Mouse (Mus musculus): ENCODE data around the gene 1700029F12Rik. TPM values are rescaled to one million over a fixed set of nuclear protein-coding genes. Genes with fewer than 3 reads are reported as not detected.
A peak's percentile ranks its signal among the peaks of the same experiment; 100 is the strongest.

1700029F12Rik gene
- polyA plus RNA-seq, 1 experiment from 2014 or later = not detected

GRCm38 (mm10) chr13:97053844-97054243 is 19.7 kb upstream of the 1700029F12Rik start:
- Histone ChIP-seq H3K4me1 (ENCODE audit: control insufficient read depth, insufficient read depth, low read depth, low read length) (no peaks in the 10 kb centered on the region; the same call in 1 of the 2 replicates), H3K27ac (ENCODE audit: low read depth, low read length) (no peak overlapping the region), H3K27me3 (replicated peaks; ENCODE audit: control insufficient read depth, insufficient read depth, low read length) (no peaks in the 10 kb centered on the region), H3K9me3 (ENCODE audit: control insufficient read depth, low read length) (no peaks in the 10 kb centered on the region), H3K4me3 (ENCODE audit: low read length) (no peak overlapping the region), H3K36me3 (ENCODE audit: control insufficient read depth, insufficient read depth, low read length) (no peaks in the 10 kb centered on the region), H3K9ac (ENCODE audit: low read depth, low read length) (no peak overlapping the region), H3K4me2 (ENCODE audit: low read length) (no peak overlapping the region)
- peak; percentile 58; the same call in 1 of the 2 replicates for ATAC-seq
- 67% methylated on average over 8 of the region's 8 CpGs for WGBS

DNA sequence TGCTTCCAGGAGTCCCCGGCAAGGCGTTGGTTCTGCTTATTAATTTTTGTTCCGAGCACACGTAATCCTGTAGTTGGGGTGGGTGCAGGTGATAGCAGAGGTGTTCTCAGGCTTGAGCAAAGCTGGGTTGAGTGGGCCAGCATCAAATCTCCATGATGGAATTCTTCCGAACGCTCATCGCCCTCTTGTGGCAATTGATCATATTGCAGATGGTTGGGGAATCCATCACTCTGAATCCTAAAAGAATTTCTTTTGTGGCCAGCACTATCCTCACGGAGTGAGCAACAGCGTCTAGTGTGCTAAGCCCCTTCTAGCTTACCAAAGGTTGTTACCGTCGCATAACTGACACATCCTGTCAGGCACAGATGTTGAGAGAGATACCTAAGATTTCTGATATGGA is 18.5 kb upstream of the 1700029F12Rik start:
- Histone ChIP-seq H3K27me3 (replicated peaks; ENCODE audit: control insufficient read depth, insufficient read depth, low read length) (no peaks in the 10 kb centered on the region), H3K4me2 (ENCODE audit: low read length) (no peak overlapping the region), H3K9me3 (ENCODE audit: control insufficient read depth, low read length) (no peaks in the 10 kb centered on the region), H3K27ac (ENCODE audit: low read depth, low read length) (no peak overlapping the region), H3K4me1 (ENCODE audit: control insufficient read depth, insufficient read depth, low read depth, low read length) (no peaks in the 10 kb centered on the region; the same call in 1 of the 2 replicates), H3K4me3 (ENCODE audit: low read length) (no peak overlapping the region), H3K9ac (ENCODE audit: low read depth, low read length) (no peak overlapping the region), H3K36me3 (ENCODE audit: control insufficient read depth, insufficient read depth, low read length) (no peaks in the 10 kb centered on the region)
- WGBS = 15% methylated on average over 11 of the region's 11 CpGs
- ATAC-seq = peak; percentile 74

DNA sequence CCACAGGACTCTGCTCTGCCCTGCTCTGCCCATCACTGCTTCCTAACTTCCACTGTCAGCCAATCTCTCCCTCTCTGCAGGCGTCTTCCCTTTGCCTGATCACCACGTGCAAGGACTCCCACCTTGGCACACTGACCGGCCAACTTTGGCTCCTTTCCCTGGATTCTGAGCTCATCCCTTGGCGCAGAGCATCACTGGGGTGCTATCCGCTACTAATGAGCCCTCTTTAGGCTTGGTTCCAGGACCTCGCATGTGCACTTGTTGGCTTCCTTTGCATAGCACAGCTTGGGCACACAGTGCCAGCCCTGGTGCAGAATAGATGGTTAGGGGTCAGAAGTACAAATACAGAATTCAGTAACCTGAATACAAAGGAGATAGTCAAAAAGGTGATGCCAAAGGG is 17.0 kb upstream of the 1700029F12Rik start:
- Histone ChIP-seq H3K36me3 (ENCODE audit: control insufficient read depth, insufficient read depth, low read length) (no peaks in the 10 kb centered on the region), H3K4me3 (ENCODE audit: low read length) (no peak overlapping the region), H3K27ac (ENCODE audit: low read depth, low read length) (no peak overlapping the region), H3K27me3 (replicated peaks; ENCODE audit: control insufficient read depth, insufficient read depth, low read length) (no peaks in the 10 kb centered on the region), H3K4me2 (ENCODE audit: low read length) (no peak overlapping the region), H3K9me3 (ENCODE audit: control insufficient read depth, low read length) (no peaks in the 10 kb centered on the region), H3K4me1 (ENCODE audit: control insufficient read depth, insufficient read depth, low read depth, low read length) (no peaks in the 10 kb centered on the region; the same call in 1 of the 2 replicates), H3K9ac (ENCODE audit: low read depth, low read length) (no peak overlapping the region)
- peak; percentile 78 for ATAC-seq
- 50% methylated on average over 6 of the region's 6 CpGs for WGBS

- Histone ChIP-seq H3K9me3 (ENCODE audit: control insufficient read depth, low read length) (no peaks in the 10 kb centered on the region), H3K4me1 (ENCODE audit: control insufficient read depth, insufficient read depth, low read depth, low read length) (no peaks in the 10 kb centered on the region), H3K27me3 (replicated peaks; ENCODE audit: control insufficient read depth, insufficient read depth, low read length) (no peaks in the 10 kb centered on the region), H3K36me3 (ENCODE audit: control insufficient read depth, insufficient read depth, low read length) (no peaks in the 10 kb centered on the region), H3K4me3 (ENCODE audit: low read length) (no peak overlapping the region), H3K4me2 (ENCODE audit: low read length) (no peak overlapping the region), H3K9ac (ENCODE audit: low read depth, low read length) (no peak overlapping the region), H3K27ac (ENCODE audit: low read depth, low read length) (no peak overlapping the region)
- WGBS = 93% methylated on average over 13 of the region's 13 CpGs
- ATAC-seq = no peak
These were observed 4.1 kb downstream of the 1700029F12Rik start for GRCm38 (mm10) chr13:97030075-97030474.

DNA sequence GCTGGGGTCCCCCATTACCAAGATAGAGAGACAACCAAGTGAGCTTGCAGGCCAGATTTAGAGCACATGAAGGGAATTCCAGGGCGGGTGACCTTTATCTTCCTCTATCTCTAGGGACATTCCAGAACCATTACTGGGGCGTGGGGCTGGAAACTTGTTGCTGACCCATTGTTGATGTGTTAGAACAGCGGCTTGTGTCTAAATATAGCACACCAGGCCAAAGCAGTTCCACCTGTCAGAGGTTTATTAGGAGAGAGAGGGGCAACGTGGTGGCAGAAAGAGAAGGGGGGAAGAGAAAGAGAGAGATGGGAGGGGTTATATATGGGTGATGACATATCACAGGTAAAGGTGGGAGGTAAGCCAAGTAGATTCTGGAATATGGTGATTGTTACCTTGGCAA is 12.3 kb downstream of the 1700029F12Rik start:
- no peaks in the 10 kb centered on the region for H3K27me3 ChIP-seq (replicated peaks; ENCODE audit: control insufficient read depth, insufficient read depth, low read length)
- H3K36me3 ChIP-seq (ENCODE audit: control insufficient read depth, insufficient read depth, low read length) = no peaks in the 10 kb centered on the region
- H3K27ac ChIP-seq (ENCODE audit: low read depth, low read length) = no peak overlapping the region
- 66% methylated on average over 4 of the region's 4 CpGs for WGBS
- H3K9me3 ChIP-seq (ENCODE audit: control insufficient read depth, low read length) = no peaks in the 10 kb centered on the region
- no peak overlapping the region for H3K4me3 ChIP-seq (ENCODE audit: low read length)
- H3K4me2 ChIP-seq (ENCODE audit: low read length) = no peak overlapping the region
- ATAC-seq = no peak
- no peaks in the 10 kb centered on the region for H3K4me1 ChIP-seq (ENCODE audit: control insufficient read depth, insufficient read depth, low read depth, low read length)
- no peak overlapping the region for H3K9ac ChIP-seq (ENCODE audit: low read depth, low read length)

DNA sequence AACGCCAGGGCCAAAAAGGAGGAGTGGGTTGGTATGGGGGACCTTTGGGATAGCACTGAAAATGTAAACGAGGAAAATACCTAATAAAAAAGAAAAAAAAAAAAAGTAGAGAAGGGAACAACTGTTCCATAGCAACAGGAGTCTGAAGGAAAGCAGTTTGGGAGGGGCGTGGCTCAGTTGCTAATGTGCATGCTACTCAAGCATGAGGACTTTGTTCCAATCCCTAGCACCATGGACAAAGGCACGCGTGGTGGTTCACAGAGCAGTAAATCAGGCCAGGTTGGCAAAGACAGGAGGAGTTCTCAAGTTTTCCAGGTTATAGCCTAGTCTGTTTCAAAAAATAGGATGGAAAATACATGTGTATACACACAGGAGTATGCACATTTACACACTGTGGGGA is 14.0 kb downstream of the 1700029F12Rik start:
- 54% methylated on average over 5 of the region's 5 CpGs for WGBS
- Histone ChIP-seq H3K4me2 (ENCODE audit: low read length) (no peak overlapping the region), H3K27ac (ENCODE audit: low read depth, low read length) (no peak overlapping the region), H3K9ac (ENCODE audit: low read depth, low read length) (no peak overlapping the region), H3K9me3 (ENCODE audit: control insufficient read depth, low read length) (no peaks in the 10 kb centered on the region), H3K36me3 (ENCODE audit: control insufficient read depth, insufficient read depth, low read length) (no peaks in the 10 kb centered on the region), H3K4me1 (ENCODE audit: control insufficient read depth, insufficient read depth, low read depth, low read length) (no peaks in the 10 kb centered on the region), H3K27me3 (replicated peaks; ENCODE audit: control insufficient read depth, insufficient read depth, low read length) (no peaks in the 10 kb centered on the region), H3K4me3 (ENCODE audit: low read length) (no peak overlapping the region)
- ATAC-seq = no peak

GRCm38 (mm10) chr13:97017711-97018110 is 16.5 kb downstream of the 1700029F12Rik start:
- 92% methylated on average over 3 of the region's 3 CpGs for WGBS
- Histone ChIP-seq H3K27ac (ENCODE audit: low read depth, low read length) (no peak overlapping the region), H3K4me1 (ENCODE audit: control insufficient read depth, insufficient read depth, low read depth, low read length) (no peaks in the 10 kb centered on the region), H3K36me3 (ENCODE audit: control insufficient read depth, insufficient read depth, low read length) (no peaks in the 10 kb centered on the region), H3K27me3 (replicated peaks; ENCODE audit: control insufficient read depth, insufficient read depth, low read length) (no peaks in the 10 kb centered on the region), H3K9me3 (ENCODE audit: control insufficient read depth, low read length) (no peaks in the 10 kb centered on the region), H3K4me3 (ENCODE audit: low read length) (no peak overlapping the region), H3K9ac (ENCODE audit: low read depth, low read length) (no peak overlapping the region), H3K4me2 (ENCODE audit: low read length) (no peak overlapping the region)
- no peak for ATAC-seq

DNA sequence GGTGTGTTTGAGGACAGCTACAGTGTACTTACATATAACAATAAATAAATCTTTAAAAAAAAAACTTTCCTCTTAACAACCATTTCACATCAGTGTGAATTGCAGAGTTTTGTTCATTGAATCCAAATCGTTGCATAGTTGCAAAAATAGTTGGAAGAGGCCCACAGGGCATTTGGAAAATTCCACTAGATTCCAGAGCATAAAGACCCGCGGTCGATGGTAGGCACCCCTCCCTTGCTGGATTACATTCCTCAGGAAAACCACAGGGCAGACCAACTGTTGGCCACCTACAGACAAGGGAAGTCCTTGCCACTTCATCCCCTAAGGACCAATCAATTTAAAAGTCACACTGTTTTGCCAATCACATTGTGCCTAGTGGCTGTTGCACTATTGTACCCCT is 19.8 kb downstream of the 1700029F12Rik start:
- H3K4me3 ChIP-seq (ENCODE audit: low read length) = no peak overlapping the region
- no peak overlapping the region for H3K9ac ChIP-seq (ENCODE audit: low read depth, low read length)
- no peaks in the 10 kb centered on the region for H3K27me3 ChIP-seq (replicated peaks; ENCODE audit: control insufficient read depth, insufficient read depth, low read length)
- H3K36me3 ChIP-seq (ENCODE audit: control insufficient read depth, insufficient read depth, low read length) = no peaks in the 10 kb centered on the region
- no peaks in the 10 kb centered on the region for H3K9me3 ChIP-seq (ENCODE audit: control insufficient read depth, low read length)
- H3K4me2 ChIP-seq (ENCODE audit: low read length) = no peak overlapping the region
- no peak for ATAC-seq
- H3K4me1 ChIP-seq (ENCODE audit: control insufficient read depth, insufficient read depth, low read depth, low read length) = no peaks in the 10 kb centered on the region
- no peak overlapping the region for H3K27ac ChIP-seq (ENCODE audit: low read depth, low read length)
- WGBS = 80% methylated on average over 4 of the region's 4 CpGs

DNA sequence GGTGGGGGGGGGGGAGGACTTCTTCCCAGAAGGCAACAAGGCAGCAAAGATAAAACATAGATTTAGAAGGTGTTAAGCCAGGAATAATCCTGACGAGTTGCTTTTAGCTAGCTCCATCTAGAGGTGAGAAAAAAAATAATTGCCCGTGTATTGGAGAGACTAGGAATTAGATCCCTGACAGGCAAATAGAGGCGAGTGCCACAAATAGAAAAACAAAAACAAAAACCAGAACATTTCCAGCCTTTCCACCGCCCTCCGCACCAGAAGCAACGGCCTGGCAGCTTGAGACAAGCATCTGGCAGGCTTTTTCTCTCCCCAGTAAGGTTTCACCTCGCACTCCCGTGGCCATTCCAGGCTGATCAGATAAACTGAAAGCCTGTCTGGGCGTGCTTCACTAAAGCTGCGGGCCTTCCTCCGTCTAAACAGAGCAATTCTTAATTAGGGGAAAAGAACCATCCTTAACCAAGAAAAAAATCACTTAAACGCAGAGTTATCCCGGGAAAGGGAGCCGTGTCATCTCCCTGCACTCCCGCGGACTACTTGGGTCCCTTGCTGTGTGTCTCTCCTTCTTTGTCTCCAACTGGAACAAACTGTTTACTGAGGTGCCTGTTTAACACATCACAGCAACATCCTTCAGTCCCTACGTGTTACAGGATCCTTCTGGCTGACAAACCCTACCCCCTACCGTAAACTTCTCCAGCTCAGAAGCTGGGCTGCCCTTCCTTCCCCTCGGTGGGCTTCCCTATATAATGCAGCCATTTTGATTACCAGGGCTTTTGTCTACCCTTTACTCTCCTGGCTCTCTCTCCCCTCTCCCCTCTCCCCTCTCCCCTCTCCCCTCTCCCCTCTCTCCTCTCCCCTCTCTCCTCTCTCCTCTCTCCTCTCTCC is 25.7 kb downstream of the 1700029F12Rik start:
- 1% methylated on average over 19 of the region's 19 CpGs for WGBS
- no peaks in the 10 kb centered on the region for H3K9me3 ChIP-seq (ENCODE audit: control insufficient read depth, low read length)
- peak; percentile 94 for ATAC-seq

More for the DNA sequence above, 25.7 kb downstream of the 1700029F12Rik start:
- Histone ChIP-seq H3K9ac (ENCODE audit: low read depth, low read length) (peak overlapping the region; percentile 65), H3K27ac (ENCODE audit: low read depth, low read length) (peak overlapping the region; percentile 63), H3K4me3 (ENCODE audit: low read length) (peak overlapping the region; percentile 47), H3K4me1 (ENCODE audit: control insufficient read depth, insufficient read depth, low read depth, low read length) (peaks cover 2% of the 10 kb centered on the region), H3K36me3 (ENCODE audit: control insufficient read depth, insufficient read depth, low read length) (no peaks in the 10 kb centered on the region), H3K27me3 (replicated peaks; ENCODE audit: control insufficient read depth, insufficient read depth, low read length) (no peaks in the 10 kb centered on the region), H3K4me2 (ENCODE audit: low read length) (peak overlapping the region; percentile 90)
